Mouse (Mus musculus) embryonic facial prominence, embryonic 12.5 days (tissue): ENCODE data around the gene Tctex1d1. TPM values are rescaled to one million over a fixed set of nuclear protein-coding genes. Genes with fewer than 3 reads are reported as not detected.

Experiments used
- ATAC-seq: fragments of 200-750 bp; cut with Nextera tagmentation; 2 replicates; pipeline ENCODE4 v1.8.0; 2017; ENCODE audit not compliant: insufficient number of reproducible peaks, insufficient read depth, low FRiP score, low TSS enrichment
- H3K27ac ChIP-seq: fragments of 300-500 bp; sonication (generic); 2 replicates; pipeline ENCODE4 v1.5.1; 2016; ENCODE audit warnings: mild to moderate bottlenecking
- H3K27me3 ChIP-seq: fragments of 300-500 bp; sonication (generic); 2 replicates; pipeline ENCODE4 v1.6.1; 2016; ENCODE audit warnings: mild to moderate bottlenecking, moderate library complexity
- H3K36me3 ChIP-seq: fragments of 300-500 bp; sonication (generic); 2 replicates; pipeline ENCODE4 v1.6.1; 2016; ENCODE audit warnings: mild to moderate bottlenecking
- H3K4me1 ChIP-seq: fragments of 300-500 bp; sonication (generic); 2 replicates; pipeline ENCODE4 v1.6.1; 2016
- H3K4me2 ChIP-seq: fragments of 300-500 bp; sonication (generic); replicated peaks from 2 replicates; pipeline ENCODE4 v1.6.1; 2016; ENCODE audit warnings: mild to moderate bottlenecking, moderate library complexity
- H3K4me3 ChIP-seq: fragments of 300-500 bp; sonication (generic); 2 replicates; pipeline ENCODE4 v1.5.1; 2016; ENCODE audit warnings: mild to moderate bottlenecking
- H3K9ac ChIP-seq: fragments of 300-500 bp; sonication (generic); 2 replicates; pipeline ENCODE4 v1.6.1; 2016; ENCODE audit warnings: mild to moderate bottlenecking, moderate library complexity
- H3K9me3 ChIP-seq: fragments of 300-500 bp; sonication (generic); 2 replicates; pipeline ENCODE4 v1.6.1; 2016; ENCODE audit warnings: mild to moderate bottlenecking, moderate library complexity
- WGBS: fragments of 180-500 bp; shearing (Covaris S2); methylation state at CpG from one replicate; pipeline ENCODE4 v1.1.7; 2016; 5-methylcytosine and 5-hydroxymethylcytosine counted together
- polyA plus RNA-seq: library from polyadenylated mRNA; unstranded; fragments of >200 nt; fragmentation: Nextera tagmentation; extraction: Ambion mirVana; gene quantifications from 2 replicates; pipeline ENCODE4 v1.2.1, GENCODE M21; 2016

Gene Tctex1d1
- polyA plus RNA-seq, 1 experiment from 2014 or later = 1.4 TPM

- 0 out of 2 replicates have a peak, but pooled peaks cover under 1% of the 10 kb centered on the region for H3K4me1 ChIP-seq
- H3K27ac ChIP-seq = no peak overlapping the region
- H3K9me3 ChIP-seq = no peaks in the 10 kb centered on the region
- H3K27me3 ChIP-seq = no peaks in the 10 kb centered on the region
- no peak overlapping the region for H3K4me3 ChIP-seq
- 71% methylated on average over 5 of the region's 5 CpGs for WGBS
- H3K36me3 ChIP-seq = no peaks in the 10 kb centered on the region
- no peak overlapping the region for H3K4me2 ChIP-seq
- ATAC-seq = no peak
- H3K9ac ChIP-seq = no peak overlapping the region
Measured at GRCm38 (mm10) chr4:102971159-102971558, 7.2 kb upstream of the Tctex1d1 start.

- no peaks in the 10 kb centered on the region for H3K9me3 ChIP-seq
- H3K4me2 ChIP-seq = no peak overlapping the region
- ATAC-seq = no peak
- H3K9ac ChIP-seq = no peak overlapping the region
- H3K4me3 ChIP-seq = no peak overlapping the region
- H3K4me1 ChIP-seq = peaks cover 4% of the 10 kb centered on the region; the same call in 1 of the 2 replicates
- H3K36me3 ChIP-seq = no peaks in the 10 kb centered on the region
- no peaks in the 10 kb centered on the region for H3K27me3 ChIP-seq
- H3K27ac ChIP-seq = no peak overlapping the region
- WGBS = 79% methylated on average over 3 of the region's 3 CpGs
Measured at GRCm38 (mm10) chr4:102972071-102972470, 6.3 kb upstream of the Tctex1d1 start.

- no peak overlapping the region for H3K27ac ChIP-seq
- H3K4me3 ChIP-seq = no peak overlapping the region
- no peaks in the 10 kb centered on the region for H3K27me3 ChIP-seq
- H3K36me3 ChIP-seq = no peaks in the 10 kb centered on the region
- no peak for ATAC-seq
- H3K4me1 ChIP-seq = peaks cover 13% of the 10 kb centered on the region; the same call in 1 of the 2 replicates
- no peak overlapping the region for H3K9ac ChIP-seq
- no peaks in the 10 kb centered on the region for H3K9me3 ChIP-seq
- 40% methylated on average over 5 of the region's 5 CpGs for WGBS
- no peak overlapping the region for H3K4me2 ChIP-seq
Measured at GRCm38 (mm10) chr4:102974172-102974571, 4.2 kb upstream of the Tctex1d1 start.

GRCm38 (mm10) chr4:102976290-102977275, 1.8 kb upstream of the Tctex1d1 start:
- no peak overlapping the region for H3K9ac ChIP-seq
- H3K4me2 ChIP-seq = no peak overlapping the region
- H3K27ac ChIP-seq = no peak overlapping the region
- WGBS = 27% methylated on average over 12 of the region's 12 CpGs
- peaks cover 13% of the 10 kb centered on the region; the same call in 1 of the 2 replicates for H3K4me1 ChIP-seq
- H3K36me3 ChIP-seq = no peaks in the 10 kb centered on the region
- H3K27me3 ChIP-seq = no peaks in the 10 kb centered on the region
- no peak overlapping the region for H3K4me3 ChIP-seq
- no peak for ATAC-seq
- H3K9me3 ChIP-seq = no peaks in the 10 kb centered on the region

- WGBS = 12% methylated on average over 16 of the region's 16 CpGs
- H3K27me3 ChIP-seq = no peaks in the 10 kb centered on the region
- H3K27ac ChIP-seq = no peak overlapping the region
- H3K4me3 ChIP-seq = peak overlapping the region; percentile 33
- H3K36me3 ChIP-seq = no peaks in the 10 kb centered on the region
- H3K9ac ChIP-seq = no peak overlapping the region
- H3K4me1 ChIP-seq = peaks cover 13% of the 10 kb centered on the region; the same call in 1 of the 2 replicates
- H3K4me2 ChIP-seq = peak overlapping the region; percentile 74
- ATAC-seq = no peak
- no peaks in the 10 kb centered on the region for H3K9me3 ChIP-seq
Measured at GRCm38 (mm10) chr4:102977778-102978321, 556 bp upstream of the Tctex1d1 start.

GRCm38 (mm10) chr4:102979385-102979784, 979 bp downstream of the Tctex1d1 start:
- peaks cover 13% of the 10 kb centered on the region; the same call in 1 of the 2 replicates for H3K4me1 ChIP-seq
- no peaks in the 10 kb centered on the region for H3K9me3 ChIP-seq
- no peak overlapping the region for H3K9ac ChIP-seq
- H3K27me3 ChIP-seq = no peaks in the 10 kb centered on the region
- ATAC-seq = no peak
- 50% methylated on average over 5 of the region's 5 CpGs for WGBS
- H3K36me3 ChIP-seq = no peaks in the 10 kb centered on the region
- peak overlapping the region; percentile 74; the same call in 1 of the 2 replicates for H3K4me2 ChIP-seq
- H3K4me3 ChIP-seq = no peak overlapping the region
- no peak overlapping the region for H3K27ac ChIP-seq

GRCm38 (mm10) chr4:102981709-102982108, 3.3 kb downstream of the Tctex1d1 start:
- WGBS = 78% methylated on average over 8 of the region's 8 CpGs

GRCm38 (mm10) chr4:102986173-102986572, 7.8 kb downstream of the Tctex1d1 start:
- no peak overlapping the region for H3K9ac ChIP-seq
- peaks cover 6% of the 10 kb centered on the region for H3K4me1 ChIP-seq
- H3K4me3 ChIP-seq = no peak overlapping the region
- ATAC-seq = no peak
- H3K27me3 ChIP-seq = no peaks in the 10 kb centered on the region
- H3K27ac ChIP-seq = no peak overlapping the region
- 71% methylated on average over 7 of the region's 7 CpGs for WGBS
- H3K4me2 ChIP-seq = no peak overlapping the region
- H3K9me3 ChIP-seq = no peaks in the 10 kb centered on the region
- no peaks in the 10 kb centered on the region for H3K36me3 ChIP-seq

More at GRCm38 (mm10) chr4:102981709-102982108, 3.3 kb downstream of the Tctex1d1 start:
- H3K27me3 ChIP-seq = no peaks in the 10 kb centered on the region
- ATAC-seq = no peak
- no peaks in the 10 kb centered on the region for H3K36me3 ChIP-seq
- no peak overlapping the region for H3K9ac ChIP-seq
- peaks cover 8% of the 10 kb centered on the region; the same call in 1 of the 2 replicates for H3K4me1 ChIP-seq
- no peaks in the 10 kb centered on the region for H3K9me3 ChIP-seq
- H3K4me3 ChIP-seq = no peak overlapping the region
- no peak overlapping the region for H3K4me2 ChIP-seq
- no peak overlapping the region for H3K27ac ChIP-seq

GRCm38 (mm10) chr4:102986917-102987316, 8.5 kb downstream of the Tctex1d1 start:
- Histone ChIP-seq H3K36me3 (no peaks in the 10 kb centered on the region), H3K4me1 (peaks cover 14% of the 10 kb centered on the region), H3K4me3 (no peak overlapping the region), H3K27ac (no peak overlapping the region), H3K4me2 (no peak overlapping the region), H3K9ac (no peak overlapping the region), H3K27me3 (no peaks in the 10 kb centered on the region), H3K9me3 (no peaks in the 10 kb centered on the region)
- WGBS = 0% methylated on average over 2 of the region's 2 CpGs
- ATAC-seq = no peak

GRCm38 (mm10) chr4:102987325-102987724, 8.9 kb downstream of the Tctex1d1 start:
- 43% methylated on average over 4 of the region's 4 CpGs for WGBS
- no peak for ATAC-seq
- H3K27me3 ChIP-seq = no peaks in the 10 kb centered on the region
- H3K9ac ChIP-seq = no peak overlapping the region
- H3K36me3 ChIP-seq = no peaks in the 10 kb centered on the region
- no peak overlapping the region for H3K4me3 ChIP-seq
- no peak overlapping the region for H3K4me2 ChIP-seq
- H3K27ac ChIP-seq = no peak overlapping the region
- H3K4me1 ChIP-seq = peaks cover 16% of the 10 kb centered on the region
- H3K9me3 ChIP-seq = no peaks in the 10 kb centered on the region

- 76% methylated on average over 2 of the region's 2 CpGs for WGBS
- no peak for ATAC-seq
Measured at GRCm38 (mm10) chr4:102987756-102988155, 9.3 kb downstream of the Tctex1d1 start.

GRCm38 (mm10) chr4:102988526-102988925, 10.1 kb downstream of the Tctex1d1 start:
- WGBS = 69% methylated on average over 6 of the region's 6 CpGs

More at GRCm38 (mm10) chr4:102987756-102988155, 9.3 kb downstream of the Tctex1d1 start:
- no peak overlapping the region for H3K9ac ChIP-seq
- H3K36me3 ChIP-seq = no peaks in the 10 kb centered on the region
- no peaks in the 10 kb centered on the region for H3K27me3 ChIP-seq
- H3K4me2 ChIP-seq = no peak overlapping the region
- no peak overlapping the region for H3K27ac ChIP-seq
- H3K9me3 ChIP-seq = no peaks in the 10 kb centered on the region
- H3K4me1 ChIP-seq = peaks cover 16% of the 10 kb centered on the region
- no peak overlapping the region for H3K4me3 ChIP-seq

More at GRCm38 (mm10) chr4:102988526-102988925, 10.1 kb downstream of the Tctex1d1 start:
- H3K36me3 ChIP-seq = no peaks in the 10 kb centered on the region
- H3K9me3 ChIP-seq = no peaks in the 10 kb centered on the region
- H3K4me3 ChIP-seq = no peak overlapping the region
- no peaks in the 10 kb centered on the region for H3K27me3 ChIP-seq
- H3K9ac ChIP-seq = no peak overlapping the region
- no peak overlapping the region for H3K4me2 ChIP-seq
- H3K4me1 ChIP-seq = peaks cover 16% of the 10 kb centered on the region
- no peak overlapping the region for H3K27ac ChIP-seq
- no peak for ATAC-seq
